Mouse (Mus musculus) liver, postnatal 0 days (tissue): ENCODE data around the gene Mr1.
A peak's percentile ranks its signal among the peaks of the same experiment; 100 is the strongest.

Experiments
- CTCF ChIP-seq: sonication (generic); IDR thresholded peaks from 2 replicates; pipeline ENCODE4 v1.5.1; 2016; ENCODE audit warnings: antibody characterized with exemption, low read depth
- EP300 ChIP-seq: IDR thresholded peaks from 2 replicates; pipeline ENCODE4 v1.6.1; 2016; ENCODE audit warnings: antibody characterized with exemption, low read depth, mild to moderate bottlenecking

DNA sequence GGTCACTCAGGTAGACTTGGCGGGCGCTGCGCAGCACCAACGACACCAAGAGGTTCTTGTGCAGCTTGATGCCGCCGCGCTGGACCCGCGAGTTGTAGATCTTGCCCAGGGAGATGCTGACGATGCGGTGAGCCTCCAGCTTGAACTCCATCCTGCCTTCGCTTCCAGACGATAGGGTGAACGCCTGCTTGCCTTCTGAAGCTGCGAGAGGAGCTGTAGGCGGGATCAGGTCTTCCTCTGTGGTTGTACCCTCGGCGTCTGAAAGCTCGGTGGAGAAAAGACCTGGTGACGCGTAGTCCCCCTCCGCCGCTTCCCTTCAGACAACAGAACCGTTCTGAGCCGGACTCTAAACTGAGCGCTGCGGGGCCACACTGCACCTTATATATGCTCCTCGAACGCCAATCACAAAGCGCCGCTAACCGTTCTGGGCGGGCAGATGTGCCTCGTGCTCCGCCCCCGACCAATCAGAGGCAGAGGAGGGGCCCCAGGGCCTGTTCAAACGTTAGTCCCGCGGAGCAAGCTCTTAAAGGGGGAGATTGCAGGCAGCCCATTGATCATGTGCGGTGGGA is 47.2 kb downstream of the Mr1 start, which contains the start of gene Ier5:
- TF ChIP-seq CTCF (no peak), EP300 (peak; percentile 22; the same call in 1 of the 2 replicates)
